Mouse (Mus musculus) megakaryocyte-erythroid progenitor cell, adult 5 weeks (primary cell): ENCODE results near the gene Slc37a3. TPM values are rescaled to one million over a fixed set of nuclear protein-coding genes. Genes with fewer than 3 reads are reported as not detected.

Experiments
- polyA plus RNA-seq: library from polyadenylated mRNA; stranded (reverse); fragments of >175 nt; gene quantifications from 2 replicates; pipeline ENCODE4 v1.2.3, GENCODE M21; 2012

Gene Slc37a3
- 0.16 and 1.1 TPM in 2 replicates for polyA plus RNA-seq

DNA sequence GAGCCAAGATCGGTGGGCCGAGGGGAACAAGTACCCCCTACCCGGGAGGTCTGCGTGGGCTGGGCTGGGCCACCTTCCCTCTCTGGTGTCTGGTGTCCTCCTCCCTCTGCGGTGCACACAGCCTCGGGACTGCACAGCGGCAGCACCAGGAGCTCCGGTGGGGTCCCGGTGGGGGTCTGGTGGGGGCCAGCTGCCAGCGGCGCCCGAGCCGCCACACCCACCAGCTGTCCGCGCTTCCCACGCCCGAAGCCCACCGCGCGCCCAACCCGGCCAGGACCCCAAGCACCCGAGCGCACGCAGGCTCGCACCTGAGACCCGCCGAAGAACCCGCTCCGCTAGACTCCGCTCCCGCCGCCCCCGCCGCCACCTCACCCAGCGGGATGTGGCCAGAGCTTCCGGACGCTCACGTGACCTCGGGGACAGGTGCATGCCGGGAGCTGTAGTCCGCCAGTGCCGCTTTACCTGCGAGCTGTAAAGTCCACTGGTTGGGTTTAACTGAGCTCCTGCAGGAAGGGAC lies at the start of gene Slc37a3:
Gene Slc37a3, minus strand, starts transcription at position 365 of the 517 bp plus-strand sequence.

DNA sequence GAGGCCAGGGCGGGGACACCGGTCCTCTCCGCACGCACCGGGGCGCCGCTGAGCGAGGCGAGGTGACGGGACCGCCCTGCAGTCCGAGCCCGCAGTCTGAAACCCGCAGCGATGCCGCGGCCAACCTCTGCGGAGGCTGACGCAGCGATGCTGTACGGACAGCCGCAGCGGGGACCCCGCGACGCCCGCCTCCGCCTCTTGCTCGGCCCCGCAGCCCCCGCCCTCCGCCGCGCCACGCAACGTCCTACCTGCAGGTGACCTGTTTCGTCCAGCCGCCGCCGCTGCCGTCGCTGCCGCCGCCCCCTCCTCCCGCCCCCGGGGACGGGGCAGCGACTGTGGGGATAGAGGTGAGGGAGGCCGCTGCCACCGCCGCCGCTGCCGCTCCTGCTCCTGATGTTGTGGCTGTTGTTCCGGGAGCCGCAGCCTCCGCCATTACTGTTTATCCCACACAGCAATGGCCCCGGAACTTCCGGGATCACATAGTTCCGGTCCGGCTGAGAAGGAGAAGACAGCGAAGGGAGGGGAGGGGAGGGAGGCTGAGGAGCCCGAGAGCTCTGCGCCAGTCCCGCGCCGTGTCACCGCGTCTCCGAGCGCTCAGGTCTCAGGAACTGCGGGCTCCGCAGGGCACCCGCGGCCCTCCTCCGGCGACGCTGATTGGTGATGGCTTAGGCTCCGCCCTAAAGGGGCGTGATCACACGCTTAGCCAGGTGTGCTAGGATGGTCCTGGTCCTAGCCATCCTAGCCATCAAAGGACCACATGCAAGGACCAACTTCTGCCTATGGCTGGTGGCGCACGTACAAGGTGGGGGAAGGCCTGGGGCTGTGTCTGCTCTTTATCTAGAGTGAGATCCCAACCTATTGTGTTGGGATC lies 42.6 kb upstream of the Slc37a3 start, which contains the start of gene Mkrn1:
Gene Mkrn1, minus strand, starts transcription at position 612 of the 871 bp plus-strand sequence.

DNA sequence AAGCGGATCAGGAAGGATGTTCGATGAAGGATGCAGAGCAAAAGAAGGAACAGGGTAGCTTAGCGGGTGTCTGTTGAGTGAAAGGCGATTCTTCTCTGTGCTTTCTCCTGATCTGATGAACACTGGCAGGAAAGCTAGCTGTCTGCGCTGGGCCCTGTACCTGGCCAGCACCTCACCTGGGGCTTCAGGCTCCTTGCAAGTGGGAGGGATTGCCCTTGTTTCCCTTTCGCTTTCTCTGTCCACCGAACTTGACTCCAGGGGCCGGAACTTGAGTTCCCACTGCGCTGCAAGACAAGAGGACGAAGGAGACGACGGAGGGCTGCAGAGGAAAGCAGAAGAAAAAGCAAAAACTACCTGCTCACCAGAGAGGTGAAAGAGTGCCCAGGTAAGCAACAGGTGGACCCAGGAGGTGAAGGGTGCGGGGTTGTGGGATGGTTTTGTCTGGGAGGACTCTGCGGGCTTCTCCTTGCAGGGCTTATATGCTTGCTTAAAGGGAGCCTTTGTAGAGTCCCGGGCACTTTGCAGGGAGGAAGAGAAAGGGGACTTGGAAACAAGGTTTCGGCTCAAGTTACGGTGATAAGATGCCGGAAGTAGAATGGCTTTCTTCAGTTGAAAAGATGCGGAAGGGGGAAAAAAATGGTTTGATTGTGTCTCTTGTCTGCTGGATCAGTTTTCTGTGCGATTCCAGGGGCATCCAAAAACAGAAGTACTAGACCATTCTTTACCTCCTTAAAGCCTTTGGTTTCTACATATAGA lies 3.8 kb upstream of the Slc37a3 start, which contains the start of gene Rab19:
Gene Rab19, plus strand, starts transcription at position 51 of the 756 bp plus-strand sequence.

Other genes with a start within 250 kb of the Slc37a3 start
- gene Kdm7a, start 170.9 kb downstream of the Slc37a3 start, polyA plus RNA-seq = 1.3 and 2.0 TPM in 2 replicates
- gene Rab19, start 3.5 kb upstream of the Slc37a3 start, polyA plus RNA-seq = 0.19 and 0.31 TPM in 2 replicates
- 47.6 and 52.2 TPM in 2 replicates for gene Mkrn1, start 42.8 kb upstream of the Slc37a3 start, polyA plus RNA-seq
- gene Dennd2a, start 180.2 kb upstream of the Slc37a3 start, polyA plus RNA-seq = 0.76 and 0.85 TPM in 2 replicates
- gene Adck2, start 196.2 kb upstream of the Slc37a3 start, polyA plus RNA-seq = 11.1 and 12.9 TPM in 2 replicates
- not detected in 2 replicates for gene Gm42420, start 208.1 kb upstream of the Slc37a3 start, polyA plus RNA-seq
- 185 and 234 TPM in 2 replicates for gene Ndufb2, start 214.9 kb upstream of the Slc37a3 start, polyA plus RNA-seq